Mouse (Mus musculus) layer of hippocampus, adult 2 months (tissue): ENCODE measurements around the gene Nr2e1. TPM values are rescaled to one million over a fixed set of nuclear protein-coding genes. Genes with fewer than 3 reads are reported as not detected.

Source experiments
- DNase-seq, 2 experiments: peaks; one replicate each; pipeline ENCODE4 v3.0.0; 2022; ENCODE audit warnings: low spot score in 2 of 2
- H3K27ac ChIP-seq: fragments of 200-600 bp; 2 replicates; pipeline ENCODE4 v1.8.1; 2022
- H3K4me3 ChIP-seq: fragments of 200-600 bp; 2 replicates; pipeline ENCODE4 v1.8.1; 2022; ENCODE audit warnings: mild to moderate bottlenecking
- CTCF ChIP-seq: fragments of 200-600 bp; conservative IDR thresholded peaks from 2 replicates; pipeline ENCODE4 v1.8.1; 2022; ENCODE audit warnings: antibody characterized with exemption, mild to moderate bottlenecking, moderate library complexity
- total RNA-seq, 2 experiments: library from RNA; stranded (reverse); gene quantifications; 2 replicates each; pipeline ENCODE4 v1.2.3; 2021

Gene Nr2e1
- total RNA-seq, 2 experiments from 2014 or later: 13.7 to 15.2 TPM

- DNase-seq: no peak
- Histone ChIP-seq H3K4me3 (peak overlapping the region; percentile 55), H3K27ac (peak overlapping the region; percentile 85)
- TF ChIP-seq CTCF: no peak
Observed at GRCm38 (mm10) chr10:42583902-42584435, 537 bp upstream of the Nr2e1 start.

GRCm38 (mm10) chr10:42582566-42583110 lies 794 bp downstream of the Nr2e1 start:
- no peak for TF ChIP-seq CTCF

GRCm38 (mm10) chr10:42581694-42582565 lies 1.5 kb downstream of the Nr2e1 start:
- no peak for DNase-seq
- no peak for TF ChIP-seq CTCF
- Histone ChIP-seq H3K27ac (peak overlapping the region; percentile 85; the same call in 1 of the 2 replicates), H3K4me3 (peak overlapping the region; percentile 55)

More at GRCm38 (mm10) chr10:42582566-42583110, 794 bp downstream of the Nr2e1 start:
- DNase-seq: no peak
- Histone ChIP-seq H3K27ac (peak overlapping the region; percentile 85), H3K4me3 (peak overlapping the region; percentile 55)

- H3K27ac ChIP-seq: peak overlapping the region; percentile 56
- DNase-seq: no peak
- TF ChIP-seq CTCF: no peak
- peak overlapping the region; percentile 43 for H3K4me3 ChIP-seq
Observed at GRCm38 (mm10) chr10:42580951-42581277, 2.5 kb downstream of the Nr2e1 start.

- Histone ChIP-seq H3K27ac (peak overlapping the region; percentile 56), H3K4me3 (peak overlapping the region; percentile 43)
- no peak for DNase-seq
- TF ChIP-seq CTCF: no peak
Observed at GRCm38 (mm10) chr10:42580131-42580950, 3.1 kb downstream of the Nr2e1 start.

GRCm38 (mm10) chr10:42579475-42580130 lies 3.8 kb downstream of the Nr2e1 start:
- DNase-seq: no peak
- Histone ChIP-seq H3K27ac (peak overlapping the region; percentile 56), H3K4me3 (peak overlapping the region; percentile 43)
- TF ChIP-seq CTCF: peak; percentile 27

- Histone ChIP-seq H3K4me3 (peak overlapping the region; percentile 43), H3K27ac (peak overlapping the region; percentile 56)
- TF ChIP-seq CTCF: no peak
- no peak for DNase-seq
Observed at GRCm38 (mm10) chr10:42578698-42579474, 4.5 kb downstream of the Nr2e1 start.

GRCm38 (mm10) chr10:42578281-42578675 lies 5.2 kb downstream of the Nr2e1 start:
- no peak for DNase-seq
- Histone ChIP-seq H3K27ac (peak overlapping the region; percentile 56; the same call in 1 of the 2 replicates), H3K4me3 (0 out of 2 replicates have a peak overlapping the region, but pooled peaks have one; percentile 9)
- no peak for TF ChIP-seq CTCF

- H3K27ac ChIP-seq: peak overlapping the region; percentile 56
- H3K4me3 ChIP-seq: no peak overlapping the region
- TF ChIP-seq CTCF: no peak
- DNase-seq: no peak
Observed at GRCm38 (mm10) chr10:42577525-42578280, 5.7 kb downstream of the Nr2e1 start.

- no peak overlapping the region for H3K4me3 ChIP-seq
- no peak overlapping the region for H3K27ac ChIP-seq
- DNase-seq: no peak
- no peak for TF ChIP-seq CTCF
Observed at GRCm38 (mm10) chr10:42574639-42575038, 8.8 kb downstream of the Nr2e1 start.

GRCm38 (mm10) chr10:42572971-42573370 lies 10.5 kb downstream of the Nr2e1 start:
- no peak overlapping the region for H3K4me3 ChIP-seq
- H3K27ac ChIP-seq: no peak overlapping the region
- TF ChIP-seq CTCF: no peak
- DNase-seq: no peak
